Mouse (Mus musculus): ENCODE data around the gene Kcnn4.

DNA sequence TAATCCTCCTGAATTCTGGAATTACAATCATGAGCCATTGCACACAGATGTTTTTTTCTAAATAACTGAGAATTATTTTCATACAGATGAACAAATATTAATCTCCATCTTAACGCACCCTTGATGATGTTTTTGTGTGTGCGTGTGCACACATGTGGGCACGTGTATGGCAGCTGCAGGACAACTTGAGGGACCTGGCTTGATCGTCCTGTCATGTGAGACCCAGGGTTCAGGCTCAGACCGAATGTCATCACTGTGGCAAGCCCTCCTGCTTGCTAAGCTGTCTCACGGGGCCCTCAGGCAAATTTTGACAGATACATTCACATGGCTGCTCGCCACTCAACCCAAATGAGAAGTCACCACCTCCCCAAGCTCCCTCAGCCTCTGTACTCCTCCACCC, 20.4 kb downstream of the Kcnn4 start:
- TF ChIP-seq CTCF (IDR thresholded peaks at IDR 0.05; ENCODE audit: control insufficient read depth, insufficient read depth, insufficient read length) (no peak), MAX (IDR thresholded peaks at IDR 0.05) (no peak), USF1 (IDR thresholded peaks at IDR 0.05; ENCODE audit: low read depth) (no peak), MYOG (IDR thresholded peaks at IDR 0.05; ENCODE audit: control insufficient read depth, extremely low read depth, insufficient read length) (no peak)

Measured in C2C12 (cell line).